Mouse (Mus musculus) left cerebral cortex, adult 2 months (tissue): Measurements from ENCODE around the gene Lgr5. TPM values are rescaled to one million over a fixed set of nuclear protein-coding genes. Genes with fewer than 3 reads are reported as not detected.
A peak's percentile ranks its signal among the peaks of the same experiment; 100 is the strongest.

Experiments used
- DNase-seq, 2 experiments: peaks; one replicate each; pipeline ENCODE4 v3.0.0; 2021 to 2022; ENCODE audit warnings: low spot score in 2 of 2, mixed read lengths in 1 of 2; ENCODE audit errors: extremely low spot score in 1 of 2
- H3K27ac ChIP-seq: fragments of 200-600 bp; 2 replicates; pipeline ENCODE4 v1.8.1; 2022
- H3K4me3 ChIP-seq: fragments of 200-600 bp; 2 replicates; pipeline ENCODE4 v1.8.1; 2022
- CTCF ChIP-seq: fragments of 200-600 bp; IDR thresholded peaks from 2 replicates; pipeline ENCODE4 v1.8.1; 2022; ENCODE audit warnings: antibody characterized with exemption, mild to moderate bottlenecking, moderate library complexity
- intact Hi-C: fragments of 180-260 bp; cut with DNase I; formaldehyde crosslinking; loops from one replicate; pipeline ENCODE4 v1.15.1; 2025
- total RNA-seq, 2 experiments: library from RNA; stranded (reverse); gene quantifications; 2 replicates each; pipeline ENCODE4 v1.2.3; 2021

Lgr5 gene
- total RNA-seq, 2 experiments from 2014 or later = 3.2 to 6.2 TPM

DNA sequence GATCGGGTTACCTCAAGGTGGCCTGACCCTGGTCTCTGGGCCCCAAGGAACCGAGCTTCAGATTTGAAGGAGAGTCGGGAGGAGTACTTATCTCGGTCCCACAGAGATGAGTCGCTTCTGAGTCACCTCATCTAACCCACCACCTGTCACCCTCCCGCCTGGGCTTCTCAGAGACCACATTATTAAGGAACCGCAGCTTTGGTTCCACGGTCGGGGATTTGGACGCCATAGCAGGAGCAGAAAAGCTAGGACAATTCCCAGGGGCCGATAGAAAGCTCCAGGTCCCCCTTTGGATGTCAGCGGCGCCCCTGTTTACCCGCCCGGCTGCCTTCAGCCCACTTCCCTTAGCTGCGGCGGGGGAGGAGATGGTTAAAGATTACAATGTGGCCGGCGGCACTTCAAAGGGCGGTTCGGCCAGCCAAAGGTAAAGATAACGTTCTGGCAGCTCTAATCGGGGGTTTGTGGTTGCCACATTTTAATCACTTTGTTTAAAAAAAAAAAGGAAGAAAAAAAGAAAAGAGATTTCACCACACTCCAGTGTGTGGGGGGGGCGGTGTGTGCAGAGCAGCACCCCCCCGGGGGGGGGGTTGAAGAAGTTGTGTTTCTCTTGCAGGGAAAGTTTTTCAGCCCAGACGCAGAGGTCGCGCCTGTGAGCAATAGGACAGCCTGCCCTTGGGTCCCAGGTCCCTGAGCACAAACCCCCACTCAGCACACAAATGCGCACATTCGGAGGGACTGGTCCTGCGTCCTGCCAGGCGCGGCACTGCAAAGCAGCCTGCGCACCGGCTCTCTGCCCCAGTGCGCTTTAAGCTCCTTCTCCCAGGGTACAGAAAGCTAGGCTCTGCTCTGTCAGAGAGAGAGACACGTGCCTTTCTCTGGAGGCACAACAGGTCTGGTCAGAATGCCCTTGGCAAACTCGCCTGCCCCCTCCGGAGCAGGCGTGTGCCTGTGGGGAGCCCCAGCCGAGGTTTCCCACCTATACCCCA lies 1.0 kb downstream of the Lgr5 start:
- TF ChIP-seq CTCF = no peak
- no peak overlapping the region for H3K27ac ChIP-seq
- no peak for DNase-seq
- intact Hi-C loops = no loop called here
- peak overlapping the region; percentile 58 for H3K4me3 ChIP-seq

GRCm38 (mm10) chr10:115585491-115586245 lies 1.9 kb downstream of the Lgr5 start:
- Histone ChIP-seq H3K27ac (no peak overlapping the region), H3K4me3 (peak overlapping the region; percentile 58; the same call in 1 of the 2 replicates)
- TF ChIP-seq CTCF = no peak
- no peak for DNase-seq
- intact Hi-C loops = no loop called here

DNA sequence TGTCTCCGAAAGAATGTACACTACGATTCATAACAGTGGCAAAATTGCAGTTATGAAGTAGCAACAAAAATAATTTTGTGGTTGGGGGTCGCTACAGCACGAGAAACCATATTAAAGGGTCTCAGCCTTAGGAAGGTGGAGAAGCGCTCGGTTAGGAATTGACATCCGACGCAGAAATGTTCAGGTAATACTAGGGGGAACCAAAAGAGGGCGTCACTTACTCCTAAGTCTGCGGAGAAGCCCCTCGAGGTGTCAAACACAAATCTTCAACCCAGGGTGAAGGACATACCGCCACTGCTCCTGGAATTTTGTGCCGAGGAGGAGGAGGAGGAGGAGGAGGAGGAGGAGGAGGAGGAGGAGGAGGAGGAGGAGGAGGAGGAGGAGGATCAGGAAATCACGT lies 2.9 kb downstream of the Lgr5 start:
- Histone ChIP-seq H3K4me3 (no peak overlapping the region), H3K27ac (no peak overlapping the region)
- intact Hi-C loops = no loop called here
- no peak for DNase-seq
- TF ChIP-seq CTCF = no peak

GRCm38 (mm10) chr10:115583071-115583470 lies 4.5 kb downstream of the Lgr5 start:
- no peak for DNase-seq
- no peak overlapping the region for H3K27ac ChIP-seq
- no peak for TF ChIP-seq CTCF
- intact Hi-C loops = no loop called here
- no peak overlapping the region for H3K4me3 ChIP-seq

GRCm38 (mm10) chr10:115581971-115582370 lies 5.6 kb downstream of the Lgr5 start:
- intact Hi-C loops = no loop called here
- Histone ChIP-seq H3K27ac (no peak overlapping the region), H3K4me3 (no peak overlapping the region)
- no peak for DNase-seq
- no peak for TF ChIP-seq CTCF

DNA sequence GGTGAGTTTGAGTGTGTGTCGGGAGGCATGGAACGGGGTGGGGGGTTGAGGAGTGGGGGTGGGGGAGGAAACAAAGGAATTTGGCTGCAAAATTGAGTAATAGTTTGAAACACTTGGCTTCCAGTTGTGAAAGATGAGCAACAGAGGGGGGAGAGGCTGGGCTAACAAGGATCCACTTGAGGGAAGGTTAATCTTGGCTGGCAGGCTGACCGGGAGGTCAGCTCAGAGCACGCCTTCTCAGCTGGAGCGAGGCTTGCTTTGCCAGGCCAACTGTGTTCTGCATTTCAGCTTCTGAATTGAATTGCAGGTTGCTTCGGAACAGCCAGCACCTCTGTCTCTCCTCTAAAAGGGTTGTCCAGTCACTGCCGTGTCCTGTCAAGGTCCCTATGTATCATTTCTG lies 8.1 kb downstream of the Lgr5 start:
- DNase-seq = no peak
- no peak overlapping the region for H3K27ac ChIP-seq
- intact Hi-C loops = no loop called here
- no peak overlapping the region for H3K4me3 ChIP-seq
- TF ChIP-seq CTCF = no peak

DNA sequence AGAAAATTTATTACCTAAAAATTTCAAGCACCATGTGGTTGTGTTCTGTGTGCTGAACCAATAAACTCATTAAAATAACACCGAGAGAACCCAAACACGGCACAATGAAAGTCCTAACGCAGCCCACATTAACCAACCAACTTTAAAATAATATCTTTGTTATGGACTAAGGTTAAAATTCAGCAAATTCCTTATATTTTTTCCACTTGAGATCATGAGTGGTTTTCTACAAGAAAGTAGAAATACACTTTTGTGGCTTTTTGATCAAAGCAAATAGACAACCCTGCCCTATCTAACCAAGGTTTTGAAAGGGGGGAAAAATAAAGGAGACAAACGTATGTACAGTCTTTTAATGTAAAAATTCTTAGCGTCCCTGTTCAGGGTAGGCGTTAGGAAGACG lies 8.5 kb downstream of the Lgr5 start:
- intact Hi-C loops = no loop called here
- no peak overlapping the region for H3K27ac ChIP-seq
- no peak for DNase-seq
- no peak for TF ChIP-seq CTCF
- no peak overlapping the region for H3K4me3 ChIP-seq

- H3K27ac ChIP-seq = no peak overlapping the region
- H3K4me3 ChIP-seq = no peak overlapping the region
- no peak for TF ChIP-seq CTCF
- no peak for DNase-seq
- intact Hi-C loops = no loop called here
Measured at GRCm38 (mm10) chr10:115571734-115572440, 15.7 kb downstream of the Lgr5 start.

DNA sequence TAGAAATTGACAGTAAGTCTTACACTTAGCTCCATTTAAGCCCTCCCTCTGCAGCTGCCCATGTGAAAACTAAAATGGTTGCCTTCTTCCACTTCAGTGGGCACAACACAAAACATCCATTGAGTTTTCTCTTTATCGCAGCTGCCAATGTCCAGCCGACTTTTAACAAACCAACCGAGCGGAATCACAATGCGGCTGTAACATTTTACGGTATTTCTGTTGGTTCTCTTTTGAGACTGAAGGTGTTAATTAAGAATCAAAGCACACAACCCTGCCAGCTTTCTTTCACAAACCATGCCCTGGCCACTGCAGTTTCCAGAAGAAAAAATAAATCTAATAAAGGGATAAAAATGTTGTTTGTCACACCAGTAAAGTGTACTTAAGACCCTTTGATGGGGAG lies 16.3 kb downstream of the Lgr5 start:
- no peak for TF ChIP-seq CTCF
- intact Hi-C loops = no loop called here
- DNase-seq = no peak
- no peak overlapping the region for H3K27ac ChIP-seq
- H3K4me3 ChIP-seq = no peak overlapping the region

GRCm38 (mm10) chr10:115570577-115570976 lies 17.0 kb downstream of the Lgr5 start:
- intact Hi-C loops = no loop called here
- TF ChIP-seq CTCF = no peak
- Histone ChIP-seq H3K4me3 (no peak overlapping the region), H3K27ac (no peak overlapping the region)
- no peak for DNase-seq

GRCm38 (mm10) chr10:115569712-115570491 lies 17.7 kb downstream of the Lgr5 start, which contains the start of gene A930009A15Rik:
Gene A930009A15Rik (plus strand): TSS chr10:115569986.
- Histone ChIP-seq H3K27ac (no peak within 1 kb of the TSS), H3K4me3 (no peak within 1 kb of the TSS)
- intact Hi-C loops = no loop called here
- TF ChIP-seq CTCF = no peak
- DNase-seq = no peak
